Mouse (Mus musculus) ES-Bruce4 (cell line): ENCODE results near the gene Ttll11.

Source experiments
- CTCF ChIP-seq: IDR thresholded peaks from one replicate; pipeline ENCODE4 v1.8.1; 2011; ENCODE audit warnings: low read depth, low read length
- EP300 ChIP-seq: IDR thresholded peaks from 2 replicates; pipeline ENCODE4 v1.6.1; 2011; ENCODE audit warnings: low read depth, low read length; ENCODE audit not compliant: insufficient read depth

- TF ChIP-seq CTCF (no peak), EP300 (no peak)
Observed at GRCm38 (mm10) chr2:35897125-35897524, 82.6 kb downstream of the Ttll11 start.
